Mouse (Mus musculus) thymus, adult 2 months (tissue): ENCODE data around the gene Fam166a. TPM values are rescaled to one million over a fixed set of nuclear protein-coding genes. Genes with fewer than 3 reads are reported as not detected.

ENCODE experiments used
- DNase-seq: peaks from one replicate; pipeline ENCODE4 v3.0.0; 2021
- H3K27ac ChIP-seq: fragments of 200-500 bp; 2 replicates; pipeline ENCODE4 v1.5.1; 2012; ENCODE audit warnings: low read length, control low read depth; ENCODE audit not compliant: control insufficient read depth, insufficient read depth
- H3K27me3 ChIP-seq: fragments of 200-500 bp; 2 replicates; pipeline ENCODE4 v1.6.1; 2012; ENCODE audit warnings: mild to moderate bottlenecking, low read length, moderate library complexity, mixed read lengths; ENCODE audit not compliant: control insufficient read depth, insufficient read depth
- H3K36me3 ChIP-seq: fragments of 200-500 bp; 2 replicates; pipeline ENCODE4 v1.6.1; 2012; ENCODE audit warnings: mild to moderate bottlenecking, low read length, moderate library complexity; ENCODE audit not compliant: control insufficient read depth, insufficient read depth
- H3K4me1 ChIP-seq: fragments of 200-500 bp; replicated peaks from 2 replicates; pipeline ENCODE4 v1.6.1; 2012; ENCODE audit warnings: low read length; ENCODE audit not compliant: control insufficient read depth, insufficient read depth
- H3K4me3 ChIP-seq: fragments of 200-500 bp; 2 replicates; pipeline ENCODE4 v1.5.1; 2012; ENCODE audit warnings: mild to moderate bottlenecking, low read length, control low read depth, moderate library complexity; ENCODE audit not compliant: control insufficient read depth, insufficient read depth
- CTCF ChIP-seq: fragments of 200-500 bp; IDR thresholded peaks from 2 replicates; pipeline ENCODE4 v1.5.1; 2012; ENCODE audit warnings: mild to moderate bottlenecking, control low read depth, low read length, moderate library complexity, borderline replicate concordance; ENCODE audit not compliant: control insufficient read depth, poor library complexity, insufficient read depth; ENCODE audit errors: extremely low read depth
- POLR2A ChIP-seq: fragments of 200-500 bp; IDR thresholded peaks from 2 replicates; pipeline ENCODE4 v1.6.1; 2012; ENCODE audit warnings: mild to moderate bottlenecking, low read length, control low read depth, moderate library complexity; ENCODE audit not compliant: control insufficient read depth, poor library complexity, insufficient read depth; ENCODE audit errors: extremely low read depth
- WGBS: fragments of 180-500 bp; shearing (Covaris S2); methylation state at CpG from one replicate; pipeline ENCODE4 v1.1.7; 2018; 5-methylcytosine and 5-hydroxymethylcytosine counted together
- polyA plus RNA-seq: library from polyadenylated mRNA; depleted of rRNA; stranded (reverse); fragments of >200 nt; gene quantifications from 2 replicates; pipeline ENCODE4 v1.2.3, GENCODE M21; 2012; rRNA removed

Fam166a gene
- polyA plus RNA-seq, 1 experiment, result 0.12 TPM

GRCm38 (mm10) chr2:25266720-25267119 is 48.2 kb downstream of the Fam166a start:
- Histone ChIP-seq H3K4me3 (no peak overlapping the region), H3K27ac (no peak overlapping the region), H3K27me3 (no peaks in the 10 kb centered on the region), H3K4me1 (peaks cover 30% of the 10 kb centered on the region), H3K36me3 (peaks cover 12% of the 10 kb centered on the region)
- no peak for DNase-seq
- WGBS, result 80% methylated on average over 2 of the region's 2 CpGs
- TF ChIP-seq CTCF (no peak), POLR2A (no peak)

- Histone ChIP-seq H3K27ac (no peak overlapping the region), H3K27me3 (no peaks in the 10 kb centered on the region), H3K4me3 (no peak overlapping the region), H3K4me1 (peaks cover 31% of the 10 kb centered on the region), H3K36me3 (peaks cover 12% of the 10 kb centered on the region)
- no peak for TF ChIP-seq CTCF
- no peak for TF ChIP-seq POLR2A
- DNase-seq, result no peak
Measured at GRCm38 (mm10) chr2:25267241-25267640, 48.7 kb downstream of the Fam166a start.

GRCm38 (mm10) chr2:25267746-25268309 is 49.3 kb downstream of the Fam166a start:
- H3K27ac ChIP-seq, result no peak overlapping the region
- no peak for DNase-seq
- TF ChIP-seq POLR2A (no peak), CTCF (no peak)
- 92% methylated on average over 4 of the region's 4 CpGs for WGBS
- peaks cover 33% of the 10 kb centered on the region for H3K4me1 ChIP-seq
- H3K27me3 ChIP-seq, result no peaks in the 10 kb centered on the region
- H3K4me3 ChIP-seq, result no peak overlapping the region
- peaks cover 12% of the 10 kb centered on the region for H3K36me3 ChIP-seq

Other genes starting within 250 kb of the Fam166a start
- 40.6 and 43.4 TPM in 2 replicates for gene Mrpl41, start 243.6 kb upstream of the Fam166a start, polyA plus RNA-seq
- 52.7 and 53.9 TPM in 2 replicates for gene Pnpla7, start 242.7 kb upstream of the Fam166a start, polyA plus RNA-seq
- 41.6 and 50.4 TPM in 2 replicates for gene Nsmf, start 164.4 kb upstream of the Fam166a start, polyA plus RNA-seq
- 0.58 and 0.91 TPM in 2 replicates for gene Entpd8, start 138.4 kb upstream of the Fam166a start, polyA plus RNA-seq
- 0.24 and 0.44 TPM in 2 replicates for gene Noxa1, start 123.6 kb upstream of the Fam166a start, polyA plus RNA-seq
- gene Nrarp, start 38.0 kb upstream of the Fam166a start, polyA plus RNA-seq, result 13.7 and 16.9 TPM in 2 replicates
- 90.6 and 94.7 TPM in 2 replicates for gene Tor4a, start 21.9 kb upstream of the Fam166a start, polyA plus RNA-seq
- 105 and 115 TPM in 2 replicates for gene Nelfb, start 7.3 kb upstream of the Fam166a start, polyA plus RNA-seq
- 0.12 TPM in 1 of 2 replicates, not detected in the other for gene Stpg3, start 4.1 kb upstream of the Fam166a start, polyA plus RNA-seq
- gene Tubb4b, start 6.0 kb downstream of the Fam166a start, polyA plus RNA-seq, result 613 and 694 TPM in 2 replicates
- gene Slc34a3, start 15.6 kb downstream of the Fam166a start, polyA plus RNA-seq, result 0.05 and 0.15 TPM in 2 replicates
- 0.05 TPM in 1 of 2 replicates, not detected in the other for gene Rnf224, start 18.0 kb downstream of the Fam166a start, polyA plus RNA-seq
- gene Rnf208, start 23.5 kb downstream of the Fam166a start, polyA plus RNA-seq, result 3.6 and 4.5 TPM in 2 replicates
- gene Cysrt1, start 23.7 kb downstream of the Fam166a start, polyA plus RNA-seq, result 1.6 and 2.1 TPM in 2 replicates
- 41.1 and 43.0 TPM in 2 replicates for gene AL732309.1, start 28.1 kb downstream of the Fam166a start, polyA plus RNA-seq
- 66.1 and 79.1 TPM in 2 replicates for gene Tmem203, start 36.7 kb downstream of the Fam166a start, polyA plus RNA-seq
- gene Tprn, start 43.9 kb downstream of the Fam166a start, polyA plus RNA-seq, result 24.4 and 25.9 TPM in 2 replicates
- gene Ssna1, start 53.7 kb downstream of the Fam166a start, polyA plus RNA-seq, result 164 and 182 TPM in 2 replicates
- 141 and 144 TPM in 2 replicates for gene Anapc2, start 53.7 kb downstream of the Fam166a start, polyA plus RNA-seq
- gene Tmem210, start 69.4 kb downstream of the Fam166a start, polyA plus RNA-seq, result 0.35 TPM in 1 of 2 replicates, not detected in the other
- 1.0 and 1.6 TPM in 2 replicates for gene Lrrc26, start 71.2 kb downstream of the Fam166a start, polyA plus RNA-seq
- gene Grin1, start 100.4 kb downstream of the Fam166a start, polyA plus RNA-seq, result 0.50 TPM in 2 replicates
- gene Man1b1, start 113.6 kb downstream of the Fam166a start, polyA plus RNA-seq, result 23.1 and 26.3 TPM in 2 replicates
- gene Dpp7, start 137.6 kb downstream of the Fam166a start, polyA plus RNA-seq, result 24.5 and 25.6 TPM in 2 replicates
- gene Uap1l1, start 146.9 kb downstream of the Fam166a start, polyA plus RNA-seq, result 23.0 and 24.4 TPM in 2 replicates
- 29.7 and 45.2 TPM in 2 replicates for gene Sapcd2, start 153.6 kb downstream of the Fam166a start, polyA plus RNA-seq
- gene Entpd2, start 177.1 kb downstream of the Fam166a start, polyA plus RNA-seq, result 11.7 and 14.0 TPM in 2 replicates
- gene Npdc1, start 180.6 kb downstream of the Fam166a start, polyA plus RNA-seq, result 28.4 and 30.8 TPM in 2 replicates
- gene Fut7, start 204.5 kb downstream of the Fam166a start, polyA plus RNA-seq, result 1.9 and 2.0 TPM in 2 replicates
- 86.6 and 100 TPM in 2 replicates for gene Abca2, start 210.0 kb downstream of the Fam166a start, polyA plus RNA-seq
- 11.6 and 17.3 TPM in 2 replicates for gene Clic3, start 238.1 kb downstream of the Fam166a start, polyA plus RNA-seq
- 165 and 192 TPM in 2 replicates for gene Paxx, start 242.3 kb downstream of the Fam166a start, polyA plus RNA-seq